Mouse (Mus musculus): ENCODE results near the gene Slc13a3.

DNA sequence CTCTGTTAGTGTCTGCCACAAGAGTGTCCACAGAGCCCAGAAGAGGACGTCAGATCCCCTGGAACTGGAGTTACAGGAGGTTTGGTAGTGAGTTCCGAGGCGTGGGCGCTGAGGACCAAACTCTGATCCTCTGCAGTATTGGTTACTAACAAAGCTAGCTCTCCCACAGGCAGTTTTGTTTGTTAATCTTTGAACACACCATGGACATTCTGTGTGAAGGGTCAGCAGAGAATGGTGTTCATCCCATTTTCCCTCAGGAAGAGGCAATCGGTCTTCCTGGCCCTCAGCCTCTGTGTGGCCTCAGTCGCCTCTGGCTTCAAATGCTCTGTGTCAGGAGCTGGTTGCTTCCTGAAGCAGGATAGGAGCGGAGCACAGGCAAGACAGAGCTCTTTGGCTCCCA lies 2.4 kb upstream of the Slc13a3 start:
- TF ChIP-seq POLR2A (IDR thresholded peaks at IDR 0.05; ENCODE audit: borderline replicate concordance, low read depth, low read length) (no peak), CTCF (IDR thresholded peaks at IDR 0.05; ENCODE audit: low read depth, low read length) (no peak)
